In the genomic region with DNA sequence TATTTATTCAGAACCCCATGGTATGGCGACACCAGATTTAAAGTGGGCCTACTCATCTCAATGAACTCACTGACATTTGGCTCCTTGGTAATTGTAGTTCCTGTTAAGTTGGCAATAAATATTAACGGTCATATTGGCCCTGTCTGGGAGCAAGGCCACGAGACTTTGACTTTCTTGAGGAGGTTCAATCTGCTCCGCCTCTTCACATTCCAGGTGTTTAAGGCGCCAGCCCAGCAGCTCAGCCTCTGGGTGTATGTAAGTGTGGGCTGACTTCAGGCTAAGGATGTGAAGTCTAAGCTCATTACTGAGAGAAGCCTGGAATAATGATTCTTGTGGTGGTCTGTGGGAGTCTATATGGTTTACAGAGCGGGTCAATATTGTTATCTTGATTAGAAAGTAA, we compare ENCODE assay signal across 15 mouse cellular contexts.
"Had no signal": no experiment of that assay in that cellular context is flagged by ENCODE, and none has a peak within 500 bp of the region (broad histone marks: within the 10 kb centered on the region; RNA-seq: fewer than 3 reads in every experiment).

No protein-coding gene starts in this region.

- H3K27me3 ChIP-seq: limb, embryonic 15.5 days; liver, embryonic 13.5 days; megakaryocyte, embryonic 14.5 days; midbrain, embryonic 15.5 days; neural tube, embryonic 12.5 days had no signal

- H3K4me3 ChIP-seq: left cerebral cortex, adult 2 months; limb, embryonic 15.5 days; liver, embryonic 13.5 days; megakaryocyte, embryonic 14.5 days; midbrain, embryonic 15.5 days; neural tube, embryonic 12.5 days had no signal

- H3K9ac ChIP-seq: limb, embryonic 15.5 days; liver, embryonic 13.5 days; liver, postnatal 0 days; midbrain, embryonic 15.5 days; neural tube, embryonic 12.5 days had no signal

- DNase-seq: kidney, adult 8-10 months; kidney, postnatal 25 days; liver, embryonic 13.5 days; liver, postnatal 0 days; retina, postnatal 1 day; right cerebral cortex, postnatal 4 days; thymus, postnatal 4 days had no signal

- H3K27ac ChIP-seq: left cerebral cortex, adult 2 months; limb, embryonic 15.5 days; liver, embryonic 13.5 days; macrophage; midbrain, embryonic 15.5 days; neural tube, embryonic 12.5 days had no signal

- ATAC-seq: inflammation-experienced regulatory T-cells, adult 6 months; liver, postnatal 0 days; midbrain, embryonic 15.5 days had no signal

- H3K4me1 ChIP-seq: limb, embryonic 15.5 days; liver, embryonic 13.5 days; megakaryocyte, embryonic 14.5 days; midbrain, embryonic 15.5 days; neural tube, embryonic 12.5 days had no signal

- H3K9me3 ChIP-seq: limb, embryonic 15.5 days; liver, embryonic 13.5 days; midbrain, embryonic 15.5 days; neural tube, embryonic 12.5 days had no signal

- H3K36me3 ChIP-seq: limb, embryonic 15.5 days; liver, embryonic 13.5 days; midbrain, embryonic 15.5 days; neural tube, embryonic 12.5 days had no signal

- H3K4me2 ChIP-seq: limb, embryonic 15.5 days; liver, embryonic 13.5 days; midbrain, embryonic 11.5 days; midbrain, embryonic 15.5 days; neural tube, embryonic 12.5 days had no signal
